Mouse (Mus musculus) E14TG2a.4 (cell line): ENCODE data around the gene Camsap2.

Source experiments
- H3K27me3 ChIP-seq: 2 replicates; pipeline ENCODE4 v1.6.1; 2014; ENCODE audit warnings: low read length, control low read depth; ENCODE audit not compliant: insufficient read depth
- H3K36me3 ChIP-seq: 2 replicates; pipeline ENCODE4 v1.6.1; 2014; ENCODE audit warnings: low read length, control low read depth; ENCODE audit not compliant: insufficient read depth
- H3K4me1 ChIP-seq: replicated peaks from 2 replicates; pipeline ENCODE4 v1.6.1; 2014; ENCODE audit warnings: low read depth, low read length, control low read depth
- H3K4me3 ChIP-seq: replicated peaks from 2 replicates; pipeline ENCODE4 v1.5.1; 2014; ENCODE audit warnings: mild to moderate bottlenecking, low read length
- H3K9me3 ChIP-seq: 2 replicates; pipeline ENCODE4 v1.6.1; 2014; ENCODE audit warnings: low read length, control low read depth
- CTCF ChIP-seq: conservative IDR thresholded peaks from 2 replicates; pipeline ENCODE4 v1.5.1; 2014; ENCODE audit warnings: low read length
- NANOG ChIP-seq: IDR thresholded peaks from 2 replicates; pipeline ENCODE4 v1.6.1; 2014; ENCODE audit warnings: borderline replicate concordance, low read length, mixed read lengths
- POU5F1 ChIP-seq: IDR thresholded peaks from 2 replicates; pipeline ENCODE4 v1.6.1; 2014; ENCODE audit warnings: low read length, borderline replicate concordance

Gene Camsap2

GRCm38 (mm10) chr1:136241801-136242200 lies 104.1 kb downstream of the Camsap2 start:
- TF ChIP-seq NANOG (no peak), POU5F1 (no peak), CTCF (no peak)
- Histone ChIP-seq H3K27me3 (peaks cover 29% of the 10 kb centered on the region), H3K36me3 (no peaks in the 10 kb centered on the region), H3K4me3 (no peak overlapping the region), H3K4me1 (no peaks in the 10 kb centered on the region; the same call in 1 of the 2 replicates), H3K9me3 (no peaks in the 10 kb centered on the region)

GRCm38 (mm10) chr1:136238495-136238894 lies 107.4 kb downstream of the Camsap2 start:
- TF ChIP-seq POU5F1, result no peak
- TF ChIP-seq NANOG, result no peak
- TF ChIP-seq CTCF, result no peak
- no peaks in the 10 kb centered on the region for H3K9me3 ChIP-seq
- H3K36me3 ChIP-seq, result no peaks in the 10 kb centered on the region

GRCm38 (mm10) chr1:136234595-136235092 lies 111.3 kb downstream of the Camsap2 start:
- H3K9me3 ChIP-seq, result no peaks in the 10 kb centered on the region
- TF ChIP-seq CTCF, result no peak
- no peak for TF ChIP-seq NANOG
- TF ChIP-seq POU5F1, result no peak
- peaks cover 50% of the 10 kb centered on the region for H3K4me1 ChIP-seq
- no peaks in the 10 kb centered on the region for H3K36me3 ChIP-seq
- H3K4me3 ChIP-seq, result peak overlapping the region; percentile 84
- peaks cover 29% of the 10 kb centered on the region for H3K27me3 ChIP-seq

More at GRCm38 (mm10) chr1:136238495-136238894, 107.4 kb downstream of the Camsap2 start:
- Histone ChIP-seq H3K4me1 (peaks cover 14% of the 10 kb centered on the region), H3K27me3 (peaks cover 41% of the 10 kb centered on the region), H3K4me3 (no peak overlapping the region)

GRCm38 (mm10) chr1:136233892-136234594 lies 111.9 kb downstream of the Camsap2 start, which contains the start of gene Inava:
Inava (minus strand) TSS chr1:136234264.
- no peaks in the 10 kb centered on the region for H3K9me3 ChIP-seq
- H3K36me3 ChIP-seq, result no peaks in the 10 kb centered on the region
- peaks cover 24% of the 10 kb centered on the region for H3K27me3 ChIP-seq
- peak within 1 kb of the TSS; percentile 84 for H3K4me3 ChIP-seq
- TF ChIP-seq NANOG, result no peak
- no peak for TF ChIP-seq POU5F1
- TF ChIP-seq CTCF, result no peak
- H3K4me1 ChIP-seq, result peaks cover 56% of the 10 kb centered on the region

GRCm38 (mm10) chr1:136232986-136233790 lies 112.7 kb downstream of the Camsap2 start:
- Histone ChIP-seq H3K4me1 (peaks cover 65% of the 10 kb centered on the region), H3K4me3 (peak overlapping the region; percentile 84), H3K36me3 (no peaks in the 10 kb centered on the region), H3K27me3 (peaks cover 24% of the 10 kb centered on the region), H3K9me3 (no peaks in the 10 kb centered on the region)
- no peak for TF ChIP-seq POU5F1
- no peak for TF ChIP-seq CTCF
- no peak for TF ChIP-seq NANOG

GRCm38 (mm10) chr1:136232285-136232926 lies 113.5 kb downstream of the Camsap2 start:
- Histone ChIP-seq H3K4me3 (peak overlapping the region; percentile 84), H3K4me1 (peaks cover 73% of the 10 kb centered on the region), H3K27me3 (peaks cover 21% of the 10 kb centered on the region), H3K9me3 (no peaks in the 10 kb centered on the region), H3K36me3 (peaks cover under 1% of the 10 kb centered on the region; the same call in 1 of the 2 replicates)
- no peak for TF ChIP-seq NANOG
- TF ChIP-seq CTCF, result no peak
- TF ChIP-seq POU5F1, result no peak

GRCm38 (mm10) chr1:136231596-136231995 lies 114.3 kb downstream of the Camsap2 start:
- Histone ChIP-seq H3K4me3 (peak overlapping the region; percentile 84), H3K27me3 (peaks cover 15% of the 10 kb centered on the region), H3K36me3 (peaks cover 9% of the 10 kb centered on the region), H3K4me1 (peaks cover 81% of the 10 kb centered on the region), H3K9me3 (no peaks in the 10 kb centered on the region)
- TF ChIP-seq POU5F1, result no peak
- no peak for TF ChIP-seq NANOG
- TF ChIP-seq CTCF, result no peak

- Histone ChIP-seq H3K4me3 (peak overlapping the region; percentile 63), H3K36me3 (peaks cover 23% of the 10 kb centered on the region), H3K4me1 (peaks cover 91% of the 10 kb centered on the region), H3K9me3 (no peaks in the 10 kb centered on the region), H3K27me3 (peaks cover 6% of the 10 kb centered on the region; the same call in 1 of the 2 replicates)
- no peak for TF ChIP-seq NANOG
- TF ChIP-seq CTCF, result no peak
- no peak for TF ChIP-seq POU5F1
Observed at GRCm38 (mm10) chr1:136230201-136230600, 115.7 kb downstream of the Camsap2 start.
